Mouse (Mus musculus) naive thymus-derived CD4-positive, alpha-beta T cell, adult 5 months (primary cell): ENCODE measurements around the gene Robo1. TPM values are rescaled to one million over a fixed set of nuclear protein-coding genes. Genes with fewer than 3 reads are reported as not detected.

ENCODE experiments used
- polyA plus RNA-seq: library from polyadenylated mRNA; unstranded; fragments of 100-300 nt; shearing (Covaris generic); gene quantifications from one replicate; pipeline ENCODE4 v1.2.1, GENCODE M21; 2017

The Robo1 gene
- polyA plus RNA-seq = 0.21 TPM

GRCm38 (mm10) chr16:72307537-72308330, at the start of gene Robo1:
Robo1 (plus strand) TSS chr16:72308306.

